Mouse (Mus musculus) midbrain, embryonic 13.5 days (tissue): ENCODE data around the gene Plxnb1. TPM values are rescaled to one million over a fixed set of nuclear protein-coding genes. Genes with fewer than 3 reads are reported as not detected.

ENCODE experiments used
- ATAC-seq: fragments of 200-750 bp; cut with Nextera tagmentation; 2 replicates; pipeline ENCODE4 v1.8.0; 2017; ENCODE audit warnings: mild to moderate bottlenecking, moderate TSS enrichment, moderate library complexity
- H3K27ac ChIP-seq: fragments of 300-500 bp; sonication (generic); 2 replicates; pipeline ENCODE4 v1.5.1; 2015; ENCODE audit warnings: inconsistent platforms, mild to moderate bottlenecking, moderate library complexity
- H3K27me3 ChIP-seq: fragments of 300-500 bp; sonication (generic); 2 replicates; pipeline ENCODE4 v1.6.1; 2015; ENCODE audit warnings: mild to moderate bottlenecking, inconsistent platforms
- H3K36me3 ChIP-seq: fragments of 300-500 bp; sonication (generic); 2 replicates; pipeline ENCODE4 v1.6.1; 2015; ENCODE audit warnings: mild to moderate bottlenecking, inconsistent platforms
- H3K4me1 ChIP-seq: fragments of 300-500 bp; sonication (generic); replicated peaks from 2 replicates; pipeline ENCODE4 v1.6.1; 2015; ENCODE audit warnings: inconsistent platforms
- H3K4me2 ChIP-seq: fragments of 300-500 bp; sonication (generic); replicated peaks from 2 replicates; pipeline ENCODE4 v1.6.1; 2015; ENCODE audit warnings: moderate library complexity, mild to moderate bottlenecking, inconsistent platforms
- H3K4me3 ChIP-seq: fragments of 300-500 bp; sonication (generic); replicated peaks from 2 replicates; pipeline ENCODE4 v1.5.1; 2015; ENCODE audit warnings: mild to moderate bottlenecking, inconsistent platforms
- H3K9ac ChIP-seq: fragments of 300-500 bp; sonication (generic); replicated peaks from 2 replicates; pipeline ENCODE4 v1.6.1; 2015; ENCODE audit warnings: mild to moderate bottlenecking, inconsistent platforms
- H3K9me3 ChIP-seq: fragments of 300-500 bp; sonication (generic); 2 replicates; pipeline ENCODE4 v1.6.1; 2016; ENCODE audit warnings: mild to moderate bottlenecking, inconsistent platforms
- WGBS: fragments of 180-500 bp; shearing (Covaris S2); methylation state at CpG from one replicate; pipeline ENCODE4 v1.1.7; 2015; 5-methylcytosine and 5-hydroxymethylcytosine counted together
- polyA plus RNA-seq: library from polyadenylated mRNA; unstranded; fragments of >200 nt; fragmentation: Nextera tagmentation; extraction: Ambion mirVana; gene quantifications from 2 replicates; pipeline ENCODE4 v1.2.1, GENCODE M21; 2015

The Plxnb1 gene
- polyA plus RNA-seq, 1 experiment from 2014 or later, result 33.3 TPM

DNA sequence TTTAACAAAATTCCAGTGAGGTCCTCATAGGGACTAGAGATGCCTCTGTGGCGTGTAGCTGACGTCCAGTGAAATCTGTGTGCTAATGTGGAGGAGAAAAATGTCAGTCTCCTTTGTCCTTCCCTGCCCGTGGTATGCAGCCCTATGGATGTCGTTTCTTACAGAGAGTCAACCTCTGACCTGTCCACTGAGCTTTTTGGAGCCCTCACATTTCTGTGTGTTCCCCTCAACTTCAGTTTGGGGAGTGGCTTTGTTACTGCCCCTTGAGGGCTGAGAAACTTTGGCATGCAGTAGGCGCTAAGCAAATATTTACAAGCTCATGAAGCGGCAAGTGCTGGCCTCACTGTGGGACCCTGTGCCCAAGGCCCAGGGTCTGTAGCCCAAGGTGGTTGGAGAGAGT lies 2.1 kb downstream of the Plxnb1 start:
- Histone ChIP-seq H3K4me2 (peak overlapping the region; percentile 99), H3K4me3 (peak overlapping the region; percentile 73), H3K4me1 (peaks cover 56% of the 10 kb centered on the region), H3K36me3 (peaks cover 42% of the 10 kb centered on the region), H3K27me3 (no peaks in the 10 kb centered on the region), H3K27ac (peak overlapping the region; percentile 100), H3K9ac (peak overlapping the region; percentile 93), H3K9me3 (no peaks in the 10 kb centered on the region)
- no peak for ATAC-seq
- 15% methylated on average over 6 of the region's 6 CpGs for WGBS

DNA sequence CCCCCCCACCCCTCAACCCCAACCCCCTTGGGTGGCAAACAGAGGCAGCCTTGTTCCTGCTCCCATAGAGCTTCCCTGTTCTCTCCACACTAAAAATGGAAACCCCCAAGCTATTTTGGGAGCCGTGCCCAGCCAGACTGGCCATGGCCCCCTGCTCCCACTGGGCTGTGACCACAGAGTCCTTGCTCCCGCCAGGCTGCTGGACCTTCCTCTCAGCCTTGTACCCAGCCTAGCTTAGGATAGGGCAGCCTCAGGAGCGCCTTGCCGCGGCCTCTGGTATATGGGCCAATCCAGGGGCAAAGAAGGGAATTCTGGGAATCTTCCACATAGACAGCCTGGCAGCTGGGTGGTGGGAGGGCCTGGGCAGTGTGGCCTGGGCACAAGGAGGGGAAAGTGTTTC lies 2.6 kb downstream of the Plxnb1 start:
- peak overlapping the region; percentile 99 for H3K4me2 ChIP-seq
- no peaks in the 10 kb centered on the region for H3K9me3 ChIP-seq
- H3K4me3 ChIP-seq, result peak overlapping the region; percentile 73
- no peaks in the 10 kb centered on the region for H3K27me3 ChIP-seq
- peaks cover 56% of the 10 kb centered on the region for H3K4me1 ChIP-seq
- H3K9ac ChIP-seq, result peak overlapping the region; percentile 93
- peaks cover 44% of the 10 kb centered on the region for H3K36me3 ChIP-seq
- peak overlapping the region; percentile 100 for H3K27ac ChIP-seq
- ATAC-seq, result 0 out of 2 replicates have a peak, but pooled peaks have one; percentile 6
- 56% methylated on average over 5 of the region's 5 CpGs for WGBS

DNA sequence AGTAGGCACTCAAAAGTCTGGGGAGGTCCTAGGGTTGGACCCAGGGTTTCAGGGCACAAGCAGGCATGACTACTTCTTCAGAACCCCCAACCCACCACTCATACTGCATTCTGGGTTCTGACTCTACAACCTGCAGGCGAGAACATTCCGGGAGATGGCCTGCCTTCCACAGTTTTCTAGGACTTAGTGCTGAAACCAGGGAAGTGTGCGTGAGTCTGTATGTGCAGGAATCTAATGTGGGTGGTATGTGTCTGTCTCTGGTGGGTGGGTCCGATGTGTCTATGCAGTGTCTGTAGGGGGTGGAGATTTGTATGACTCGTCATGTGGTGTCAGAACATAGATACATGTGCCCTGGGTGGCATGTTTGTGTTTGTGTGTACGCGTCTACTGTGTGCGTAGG lies 3.2 kb downstream of the Plxnb1 start:
- H3K4me1 ChIP-seq, result peaks cover 56% of the 10 kb centered on the region
- H3K9me3 ChIP-seq, result no peaks in the 10 kb centered on the region
- H3K27ac ChIP-seq, result peak overlapping the region; percentile 100
- no peaks in the 10 kb centered on the region for H3K27me3 ChIP-seq
- H3K9ac ChIP-seq, result peak overlapping the region; percentile 93
- peak overlapping the region; percentile 99 for H3K4me2 ChIP-seq
- H3K36me3 ChIP-seq, result peaks cover 48% of the 10 kb centered on the region
- 91% methylated on average over 8 of the region's 8 CpGs for WGBS
- peak overlapping the region; percentile 73 for H3K4me3 ChIP-seq
- ATAC-seq, result no peak

GRCm38 (mm10) chr9:109098969-109099368 lies 3.8 kb downstream of the Plxnb1 start:
- peak overlapping the region; percentile 99 for H3K4me2 ChIP-seq
- no peak for ATAC-seq
- peaks cover 54% of the 10 kb centered on the region for H3K36me3 ChIP-seq
- no peaks in the 10 kb centered on the region for H3K9me3 ChIP-seq
- peak overlapping the region; percentile 73 for H3K4me3 ChIP-seq
- H3K9ac ChIP-seq, result peak overlapping the region; percentile 93
- peaks cover 52% of the 10 kb centered on the region for H3K4me1 ChIP-seq
- no peaks in the 10 kb centered on the region for H3K27me3 ChIP-seq
- 55% methylated on average over 6 of the region's 6 CpGs for WGBS
- peak overlapping the region; percentile 100 for H3K27ac ChIP-seq

GRCm38 (mm10) chr9:109100307-109100928 lies 5.2 kb downstream of the Plxnb1 start:
- ATAC-seq, result no peak
- Histone ChIP-seq H3K36me3 (peaks cover 68% of the 10 kb centered on the region), H3K4me3 (no peak overlapping the region), H3K9me3 (no peaks in the 10 kb centered on the region), H3K27ac (no peak overlapping the region), H3K27me3 (no peaks in the 10 kb centered on the region), H3K4me2 (0 out of 2 replicates have a peak overlapping the region, but pooled peaks have one; percentile 3), H3K4me1 (peaks cover 53% of the 10 kb centered on the region), H3K9ac (0 out of 2 replicates have a peak overlapping the region, but pooled peaks have one; percentile 20)
- WGBS, result 93% methylated on average over 20 of the region's 20 CpGs

- H3K9ac ChIP-seq, result no peak overlapping the region
- H3K27me3 ChIP-seq, result no peaks in the 10 kb centered on the region
- no peak overlapping the region for H3K4me3 ChIP-seq
- H3K36me3 ChIP-seq, result peaks cover 84% of the 10 kb centered on the region
- H3K4me2 ChIP-seq, result no peak overlapping the region
- WGBS, result 90% methylated on average over 5 of the region's 5 CpGs
- no peak for ATAC-seq
- no peak overlapping the region for H3K27ac ChIP-seq
- no peaks in the 10 kb centered on the region for H3K9me3 ChIP-seq
- peaks cover 45% of the 10 kb centered on the region for H3K4me1 ChIP-seq
These were observed 6.8 kb downstream of the Plxnb1 start for GRCm38 (mm10) chr9:109101933-109102445.

DNA sequence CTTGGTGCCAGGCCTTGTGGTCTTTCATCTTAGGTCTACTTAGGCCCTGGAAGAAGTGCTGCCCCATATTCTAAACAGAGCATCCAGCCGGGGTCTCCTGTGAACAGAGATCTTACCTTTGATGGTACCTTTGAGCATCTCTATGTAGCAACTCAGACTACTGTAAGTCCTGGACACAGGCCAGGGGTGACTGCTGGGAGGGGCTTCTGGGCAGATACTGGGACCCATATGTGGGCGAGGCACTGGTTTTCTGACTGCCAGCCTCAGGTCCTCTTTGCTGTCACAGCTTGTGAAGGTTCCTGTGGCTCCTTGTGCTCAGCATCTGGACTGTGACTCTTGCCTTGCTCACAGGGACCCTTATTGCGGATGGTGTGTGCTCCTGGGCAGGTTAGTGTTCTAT lies 7.4 kb downstream of the Plxnb1 start:
- peaks cover 90% of the 10 kb centered on the region for H3K36me3 ChIP-seq
- WGBS, result 92% methylated on average over 3 of the region's 3 CpGs
- H3K4me3 ChIP-seq, result no peak overlapping the region
- H3K27me3 ChIP-seq, result no peaks in the 10 kb centered on the region
- no peak overlapping the region for H3K4me2 ChIP-seq
- no peaks in the 10 kb centered on the region for H3K9me3 ChIP-seq
- no peak for ATAC-seq
- H3K27ac ChIP-seq, result no peak overlapping the region
- H3K9ac ChIP-seq, result peak overlapping the region; percentile 19; the same call in 1 of the 2 replicates
- H3K4me1 ChIP-seq, result peaks cover 39% of the 10 kb centered on the region

DNA sequence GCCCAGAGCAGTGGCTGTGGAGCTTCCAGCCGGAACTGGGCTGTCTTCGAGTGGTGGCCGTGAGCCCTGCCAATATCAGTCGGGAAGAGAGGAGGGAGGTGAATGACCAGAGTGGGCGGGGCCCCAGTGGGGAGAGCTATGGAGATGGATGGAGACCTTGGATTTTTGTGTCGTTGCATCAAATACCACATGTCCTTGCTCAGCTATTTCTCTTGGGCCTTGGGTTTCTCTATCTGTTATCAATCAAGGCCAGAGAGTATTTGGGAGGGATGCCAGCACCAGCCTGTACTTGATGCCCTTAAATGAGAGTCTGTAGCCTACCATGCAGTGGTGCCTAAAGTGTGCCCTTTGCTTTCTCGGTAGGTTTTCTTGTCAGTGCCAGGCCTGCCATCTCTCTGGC lies 8.1 kb downstream of the Plxnb1 start:
- Histone ChIP-seq H3K4me3 (no peak overlapping the region), H3K9ac (no peak overlapping the region), H3K27me3 (no peaks in the 10 kb centered on the region), H3K9me3 (no peaks in the 10 kb centered on the region), H3K4me2 (no peak overlapping the region), H3K4me1 (peaks cover 32% of the 10 kb centered on the region), H3K36me3 (peaks cover 97% of the 10 kb centered on the region), H3K27ac (no peak overlapping the region)
- WGBS, result 81% methylated on average over 7 of the region's 7 CpGs
- ATAC-seq, result no peak

GRCm38 (mm10) chr9:109104083-109104482 lies 8.9 kb downstream of the Plxnb1 start:
- Histone ChIP-seq H3K4me3 (no peak overlapping the region), H3K9ac (peak overlapping the region; percentile 28; the same call in 1 of the 2 replicates), H3K27ac (no peak overlapping the region), H3K4me2 (no peak overlapping the region), H3K36me3 (peaks cover 100% of the 10 kb centered on the region), H3K9me3 (no peaks in the 10 kb centered on the region), H3K4me1 (peaks cover 24% of the 10 kb centered on the region), H3K27me3 (no peaks in the 10 kb centered on the region)
- 94% methylated on average over 9 of the region's 9 CpGs for WGBS
- no peak for ATAC-seq

DNA sequence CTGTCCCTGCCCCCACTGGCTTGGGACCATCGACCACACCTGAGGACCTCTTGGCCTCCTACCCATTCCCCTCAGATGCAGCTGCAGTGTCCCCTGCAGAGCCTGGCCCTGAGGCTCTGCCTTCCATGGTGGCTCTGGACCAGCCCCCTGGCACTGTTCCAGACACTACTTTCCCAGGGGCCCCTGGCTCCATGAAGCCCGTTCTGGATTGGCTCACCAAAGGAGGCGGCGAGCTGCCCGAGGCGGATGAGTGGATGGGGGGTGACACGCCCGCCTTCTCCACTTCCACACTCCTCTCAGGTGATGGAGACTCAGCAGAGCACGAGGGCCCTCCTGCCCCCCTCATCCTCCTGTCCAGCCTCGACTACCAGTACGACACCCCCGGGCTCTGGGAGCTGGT lies 9.8 kb downstream of the Plxnb1 start:
- ATAC-seq, result peak; percentile 32; the same call in 1 of the 2 replicates
- Histone ChIP-seq H3K9me3 (no peaks in the 10 kb centered on the region), H3K4me1 (peaks cover 15% of the 10 kb centered on the region), H3K9ac (no peak overlapping the region), H3K4me3 (no peak overlapping the region), H3K27me3 (no peaks in the 10 kb centered on the region), H3K4me2 (no peak overlapping the region), H3K27ac (no peak overlapping the region), H3K36me3 (peaks cover 100% of the 10 kb centered on the region)
- 82% methylated on average over 12 of the region's 12 CpGs for WGBS

GRCm38 (mm10) chr9:109105648-109106047 lies 10.5 kb downstream of the Plxnb1 start:
- WGBS, result 98% methylated on average over 12 of the region's 12 CpGs

GRCm38 (mm10) chr9:109107341-109107740 lies 12.2 kb downstream of the Plxnb1 start:
- no peak for ATAC-seq
- no peak overlapping the region for H3K27ac ChIP-seq
- no peak overlapping the region for H3K4me2 ChIP-seq
- H3K9me3 ChIP-seq, result no peaks in the 10 kb centered on the region
- no peak overlapping the region for H3K4me3 ChIP-seq
- no peaks in the 10 kb centered on the region for H3K27me3 ChIP-seq
- peaks cover 100% of the 10 kb centered on the region for H3K36me3 ChIP-seq
- peaks cover 11% of the 10 kb centered on the region for H3K4me1 ChIP-seq
- no peak overlapping the region for H3K9ac ChIP-seq
- 83% methylated on average over 6 of the region's 6 CpGs for WGBS

More at GRCm38 (mm10) chr9:109105648-109106047, 10.5 kb downstream of the Plxnb1 start:
- H3K4me3 ChIP-seq, result no peak overlapping the region
- no peak overlapping the region for H3K27ac ChIP-seq
- no peaks in the 10 kb centered on the region for H3K27me3 ChIP-seq
- H3K9ac ChIP-seq, result no peak overlapping the region; the same call in 1 of the 2 replicates
- H3K9me3 ChIP-seq, result no peaks in the 10 kb centered on the region
- peaks cover 100% of the 10 kb centered on the region for H3K36me3 ChIP-seq
- no peak overlapping the region for H3K4me2 ChIP-seq
- peaks cover 14% of the 10 kb centered on the region for H3K4me1 ChIP-seq
- ATAC-seq, result no peak
